20 mouse cellular contexts compared by ENCODE assay signal in genomic region chr13:95131848-95132247, GRCm38 (mm10).
A peak's percentile ranks its signal among the peaks of the same experiment; 100 is the strongest.
DNase-seq lines count a peak whose midpoint lies in the region; TF ChIP-seq lines count a peak whose summit lies in the region.
"Had no signal": no experiment of that assay in that cellular context is flagged by ENCODE, and none has a peak within 500 bp of the region (broad histone marks: within the 10 kb centered on the region; RNA-seq: fewer than 3 reads in every experiment).

No protein-coding gene starts in this region.

- peak; percentile 4 to 12 for DNase-seq in cerebellum, postnatal 14 days
- no peak for DNase-seq in cerebellum, adult 11 months
- DNase-seq in heart, adult 11 months = peak; percentile 65
- DNase-seq in heart, postnatal 4 days = no peak
- peak; percentile 11 for DNase-seq in left cerebral cortex, postnatal 4 days
- no peak for DNase-seq in left cerebral cortex, adult 11 months (ENCODE audit: low spot score)
- DNase-seq in brain, embryonic 14.5 days (ENCODE audit: low read depth) = peak; percentile 50
- DNase-seq in kidney, postnatal 4 days = no peak
- DNase-seq: adrenal gland, adult 2 months; adrenal gland, postnatal 36 days; cerebellum, adult 8-10 months; gastrocnemius, postnatal 10 days; heart, postnatal 14 days; kidney, postnatal 10 days; liver, embryonic 13.5 days; lung, adult 2 months; lung, postnatal 10 days; right cerebral cortex, postnatal 4 days; thymus, adult 18-20 months; thymus, postnatal 25 days had no signal

- TF ChIP-seq POLR2A in brain, embryonic 14.5 days (IDR thresholded peaks at IDR 0.05; ENCODE audit: borderline replicate concordance, extremely low read depth, insufficient read depth, insufficient read length, poor library complexity, severe bottlenecking) = no peak

- intact Hi-C loops in left cerebral cortex, postnatal 4 days (cut with DNase I) = no loop called here

- TF ChIP-seq CTCF in brain, embryonic 14.5 days (IDR thresholded peaks at IDR 0.05; ENCODE audit: borderline replicate concordance, extremely low read depth, insufficient read depth, insufficient read length) = no peak

Comparison
In these comparisons a context has a peak if more than half of its experiments do, and no peak if none do; other contexts are left out.
1. DNase-seq: peak in cerebellum, postnatal 14 days (2 of 2), heart, adult 11 months (single experiment), left cerebral cortex, postnatal 4 days (single experiment) and brain, embryonic 14.5 days (single experiment); none in cerebellum, adult 11 months (single experiment), heart, postnatal 4 days (single experiment), left cerebral cortex, adult 11 months (single experiment) and kidney, postnatal 4 days (0 of 2).